Comparison of ENCODE assay signal across 31 mouse cellular contexts in genomic region chr9:47441155-47441554, GRCm38 (mm10).
"Had no signal": no experiment of that assay in that cellular context is flagged by ENCODE, and none has a peak within 500 bp of the region (broad histone marks: within the 10 kb centered on the region; RNA-seq: fewer than 3 reads in every experiment).

No protein-coding gene starts in this region.

- H3K36me3 ChIP-seq: heart, embryonic 10.5 days; heart, embryonic 12.5 days; heart, embryonic 13.5 days; heart, embryonic 15.5 days; hindbrain, embryonic 10.5 days; hindbrain, embryonic 12.5 days; hindbrain, embryonic 13.5 days; hindbrain, embryonic 15.5 days; intestine, embryonic 15.5 days; kidney, embryonic 15.5 days had no signal

- H3K4me2 ChIP-seq: heart, embryonic 11.5 days; hindbrain, embryonic 12.5 days; hindbrain, embryonic 13.5 days; hindbrain, embryonic 15.5 days; kidney, embryonic 15.5 days had no signal

- H3K27me3 ChIP-seq: hindbrain, embryonic 15.5 days; intestine, embryonic 15.5 days had no signal

- DNase-seq: heart, postnatal 4 days; kidney, adult 11 months; kidney, adult 18-20 months; kidney, adult 2 months; kidney, adult 8-10 months; kidney, adult 9 months; kidney, postnatal 14 days; kidney, postnatal 25 days; kidney, postnatal 36 days; kidney, postnatal 4 days; layer of hippocampus, adult 9-11 months; layer of hippocampus, postnatal 36 days had no signal

- H3K9me3 ChIP-seq: heart, embryonic 10.5 days; heart, embryonic 12.5 days; heart, embryonic 13.5 days; heart, embryonic 15.5 days; hindbrain, embryonic 10.5 days; hindbrain, embryonic 12.5 days; hindbrain, embryonic 13.5 days; hindbrain, embryonic 15.5 days; intestine, embryonic 15.5 days; kidney, embryonic 15.5 days had no signal

- ATAC-seq: hindbrain, embryonic 16.5 days; inflammation-experienced regulatory T-cells, adult 6 months; intestine, embryonic 15.5 days; intestine, postnatal 0 days had no signal

- H3K4me3 ChIP-seq: heart, embryonic 12.5 days; heart, embryonic 13.5 days; heart, embryonic 15.5 days; hindbrain, embryonic 10.5 days; hindbrain, embryonic 12.5 days; hindbrain, embryonic 13.5 days; hindbrain, embryonic 15.5 days; intestine, embryonic 15.5 days; kidney, embryonic 15.5 days; layer of hippocampus, adult 2 months; left cerebral cortex, adult 2 months had no signal

- H3K9ac ChIP-seq: heart, embryonic 12.5 days; heart, embryonic 13.5 days; heart, embryonic 15.5 days; hindbrain, embryonic 12.5 days; hindbrain, embryonic 13.5 days; hindbrain, embryonic 14.5 days; hindbrain, embryonic 15.5 days; intestine, embryonic 15.5 days; kidney, embryonic 15.5 days had no signal

- H3K27ac ChIP-seq: heart, embryonic 13.5 days; heart, embryonic 15.5 days; hindbrain, embryonic 12.5 days; hindbrain, embryonic 13.5 days; hindbrain, embryonic 14.5 days; hindbrain, embryonic 15.5 days; hindbrain, postnatal 0 days; intestine, embryonic 15.5 days; kidney, embryonic 15.5 days; kidney, postnatal 0 days; layer of hippocampus, adult 2 months; left cerebral cortex, adult 2 months had no signal
